In the genomic region with DNA sequence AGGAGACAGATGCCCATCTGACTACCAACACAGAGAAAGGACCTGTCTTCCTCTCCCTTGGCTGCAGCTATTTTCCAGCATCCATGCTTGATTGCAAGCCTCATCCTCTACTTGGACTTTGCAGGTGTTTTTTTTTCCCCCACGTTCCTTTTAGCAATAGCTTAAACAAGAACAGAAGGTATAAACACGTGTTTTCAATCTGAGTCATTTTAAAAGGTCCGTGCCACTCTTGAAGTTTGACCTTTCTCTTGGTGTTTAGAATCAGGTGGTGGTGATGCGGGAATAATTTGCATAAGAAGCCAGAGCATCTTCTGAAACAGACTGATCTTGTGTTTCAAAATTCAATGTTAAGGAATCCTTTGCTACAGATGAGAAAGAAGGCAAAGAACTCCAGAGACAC, we compare ENCODE assay signal across 27 mouse cellular contexts.
"Had no signal": no experiment of that assay in that cellular context is flagged by ENCODE, and none has a peak within 500 bp of the region (broad histone marks: within the 10 kb centered on the region; RNA-seq: fewer than 3 reads in every experiment).

No protein-coding gene starts in this region.

- H3K27ac ChIP-seq: heart, adult 2 months; heart, embryonic 13.5 days; heart, embryonic 15.5 days; hindbrain, embryonic 13.5 days; hindbrain, embryonic 15.5 days; hindbrain, postnatal 0 days; kidney, embryonic 15.5 days; kidney, postnatal 0 days; limb, embryonic 13.5 days; limb, embryonic 15.5 days; liver, embryonic 12.5 days; liver, embryonic 14.5 days had no signal

- H3K36me3 ChIP-seq: heart, embryonic 13.5 days; heart, embryonic 15.5 days; hindbrain, embryonic 13.5 days; hindbrain, embryonic 15.5 days; kidney, embryonic 15.5 days; limb, embryonic 13.5 days; limb, embryonic 15.5 days; liver, embryonic 12.5 days had no signal

- H3K27me3 ChIP-seq: heart, embryonic 13.5 days; heart, embryonic 15.5 days; hindbrain, embryonic 13.5 days; hindbrain, embryonic 15.5 days; kidney, embryonic 15.5 days; limb, embryonic 13.5 days; limb, embryonic 15.5 days; liver, embryonic 12.5 days had no signal

- ATAC-seq: hindbrain, postnatal 0 days; intestine, embryonic 16.5 days; liver, embryonic 12.5 days had no signal

- H3K9ac ChIP-seq: heart, embryonic 13.5 days; heart, embryonic 15.5 days; hindbrain, embryonic 13.5 days; hindbrain, embryonic 15.5 days; kidney, embryonic 15.5 days; limb, embryonic 13.5 days; limb, embryonic 15.5 days; liver, embryonic 12.5 days; liver, embryonic 14.5 days had no signal

- H3K4me2 ChIP-seq: heart, embryonic 11.5 days; heart, embryonic 13.5 days; heart, embryonic 15.5 days; hindbrain, embryonic 13.5 days; hindbrain, embryonic 15.5 days; kidney, embryonic 15.5 days; limb, embryonic 13.5 days; limb, embryonic 15.5 days; liver, embryonic 12.5 days had no signal

- DNase-seq: gastrocnemius, postnatal 14 days; gastrocnemius, postnatal 36 days; heart, adult 11 months; heart, adult 2 months; heart, postnatal 14 days; heart, postnatal 36 days; kidney, adult 11 months; kidney, adult 2 months; kidney, adult 9 months; kidney, postnatal 14 days; kidney, postnatal 36 days; layer of hippocampus, adult 9-11 months; layer of hippocampus, postnatal 36 days; left cerebral cortex, postnatal 4 days had no signal

- H3K4me3 ChIP-seq: heart, adult 2 months; heart, embryonic 13.5 days; heart, embryonic 15.5 days; hindbrain, embryonic 13.5 days; hindbrain, embryonic 15.5 days; kidney, embryonic 15.5 days; limb, embryonic 13.5 days; limb, embryonic 15.5 days; liver, embryonic 12.5 days had no signal

- H3K9me3 ChIP-seq: heart, embryonic 13.5 days; heart, embryonic 15.5 days; hindbrain, embryonic 13.5 days; hindbrain, embryonic 15.5 days; kidney, embryonic 15.5 days; limb, embryonic 13.5 days; limb, embryonic 15.5 days; liver, embryonic 12.5 days had no signal

- H3K4me1 ChIP-seq: heart, embryonic 13.5 days; heart, embryonic 15.5 days; hindbrain, embryonic 13.5 days; hindbrain, embryonic 15.5 days; kidney, embryonic 15.5 days; limb, embryonic 13.5 days; limb, embryonic 15.5 days; liver, embryonic 12.5 days had no signal
